Comparison of ENCODE assay signal across 15 mouse cellular contexts in genomic region chr1:156910948-156911347, GRCm38 (mm10). TPM values are rescaled to one million over a fixed set of nuclear protein-coding genes. Genes with fewer than 3 reads are reported as not detected.
A peak's percentile ranks its signal among the peaks of the same experiment; 100 is the strongest.
DNase-seq lines count a peak whose midpoint lies in the region; ATAC-seq and TF ChIP-seq lines count a peak whose summit lies in the region.
"Had no signal": no experiment of that assay in that cellular context is flagged by ENCODE, and none has a peak within 500 bp of the region (broad histone marks: within the 10 kb centered on the region; RNA-seq: fewer than 3 reads in every experiment).

No protein-coding gene starts in this region.

- no peak for TF ChIP-seq RAD21 in MEL (IDR thresholded peaks at IDR 0.05; ENCODE audit: low read depth, low read length)

- no peaks in the 10 kb centered on the region for H3K79me2 ChIP-seq in MEL (ENCODE audit: control insufficient read depth, insufficient read depth, low read length, poor library complexity)

- TF ChIP-seq POLR2A in MEL (IDR thresholded peaks at IDR 0.05; ENCODE audit: control insufficient read depth in 1 of 2, insufficient read depth in 1 of 2, low read depth in 1 of 2, low read length in 2 of 2, poor library complexity in 1 of 2), result no peak
- TF ChIP-seq POLR2A in cerebellum, adult 2 months (IDR thresholded peaks at IDR 0.05; ENCODE audit: borderline replicate concordance, insufficient read depth, low read length), result no peak

- WGBS in kidney, embryonic 16.5 days, result 56% methylated on average over 2 of the region's 2 CpGs
- WGBS in cerebellum, adult 2 months, result 58% methylated on average over 2 of the region's 2 CpGs

- DNase-seq in spleen, postnatal 36 days (ENCODE audit: low spot score in 2 of 2), result peak; percentile 45 to 50
- no peak for DNase-seq in spleen, postnatal 10 days (ENCODE audit: low spot score in 2 of 2)
- peak; percentile 22 for DNase-seq in MEL (ENCODE audit: low read depth, low spot score)
- no peak for DNase-seq in cerebellum, adult 2 months
- no peak for DNase-seq in gastrocnemius, postnatal 10 days
- DNase-seq in embryo, embryonic 10.5 days (ENCODE audit: low spot score), result no peak
- DNase-seq: adrenal gland, postnatal 36 days; cerebellum, postnatal 10 days; heart, postnatal 14 days; lung, embryonic 14.5 days had no signal

- no peaks in the 10 kb centered on the region; a peak in 1 of 4 replicates for H3K4me1 ChIP-seq in MEL (ENCODE audit: control insufficient read depth in 1 of 2, insufficient read depth in 2 of 2, low read length in 2 of 2)
- H3K4me1 ChIP-seq in kidney, embryonic 16.5 days (ENCODE audit: insufficient read depth, low read length), result no peaks in the 10 kb centered on the region
- H3K4me1 ChIP-seq in cerebellum, adult 2 months (ENCODE audit: control insufficient read depth, insufficient read depth, low read length), result no peaks in the 10 kb centered on the region
- H3K4me1 ChIP-seq: neural tube, embryonic 13.5 days; stomach, embryonic 15.5 days had no signal

- H3K9me3 ChIP-seq in MEL (replicated peaks; ENCODE audit: insufficient read depth, low read length), result no peaks in the 10 kb centered on the region
- H3K9me3 ChIP-seq in kidney, embryonic 16.5 days (ENCODE audit: low read length), result no peaks in the 10 kb centered on the region
- H3K9me3 ChIP-seq: neural tube, embryonic 13.5 days; stomach, embryonic 15.5 days had no signal

- H3K27me3 ChIP-seq in MEL (ENCODE audit: control insufficient read depth in 1 of 2, insufficient read depth in 2 of 2, low read length in 2 of 2), result no peaks in the 10 kb centered on the region
- no peaks in the 10 kb centered on the region for H3K27me3 ChIP-seq in kidney, embryonic 16.5 days (ENCODE audit: insufficient read depth, low read length)
- no peaks in the 10 kb centered on the region for H3K27me3 ChIP-seq in cerebellum, adult 2 months (ENCODE audit: control insufficient read depth, insufficient read depth, low read length)
- H3K27me3 ChIP-seq: neural tube, embryonic 13.5 days; stomach, embryonic 15.5 days had no signal

- no peak overlapping the region for H3K27ac ChIP-seq in MEL (ENCODE audit: control insufficient read depth, low read depth, low read length)
- no peak overlapping the region for H3K27ac ChIP-seq in kidney, embryonic 16.5 days (ENCODE audit: low read length)
- H3K27ac ChIP-seq in cerebellum, adult 2 months (ENCODE audit: insufficient read depth, low read length), result no peak overlapping the region
- H3K27ac ChIP-seq: neural tube, embryonic 13.5 days; stomach, embryonic 15.5 days had no signal

- no peak overlapping the region for H3K4me3 ChIP-seq in MEL (ENCODE audit: control insufficient read depth in 1 of 2, insufficient read depth in 1 of 2, low read depth in 2 of 2, low read length in 2 of 2)
- H3K4me3 ChIP-seq in kidney, embryonic 16.5 days (ENCODE audit: low read length), result no peak overlapping the region
- no peak overlapping the region for H3K4me3 ChIP-seq in cerebellum, adult 2 months (replicated peaks; ENCODE audit: insufficient read depth, low read depth, low read length)
- H3K4me3 ChIP-seq: neural tube, embryonic 13.5 days; stomach, embryonic 15.5 days had no signal

- TF ChIP-seq CTCF in MEL (IDR thresholded peaks at IDR 0.05 in 2 of 3, conservative IDR thresholded peaks at IDR 0.05 in 1 of 3; ENCODE audit: control insufficient read depth in 1 of 3, insufficient read depth in 1 of 3, low read depth in 2 of 3, low read length in 3 of 3, poor library complexity in 1 of 3, severe bottlenecking in 1 of 3), result no peak
- no peak for TF ChIP-seq CTCF in cerebellum, adult 2 months (IDR thresholded peaks at IDR 0.05; ENCODE audit: borderline replicate concordance, insufficient read depth, low read depth, low read length)

- no peaks in the 10 kb centered on the region for H3K36me3 ChIP-seq in MEL (ENCODE audit: control insufficient read depth in 1 of 2, insufficient read depth in 2 of 2, low read length in 2 of 2)
- H3K36me3 ChIP-seq in kidney, embryonic 16.5 days (ENCODE audit: insufficient read depth, low read length), result 0 out of 2 replicates have a peak, but pooled peaks cover 7% of the 10 kb centered on the region
- H3K36me3 ChIP-seq: stomach, embryonic 15.5 days had no signal

- no peak overlapping the region for H3K9ac ChIP-seq in MEL (ENCODE audit: control insufficient read depth, low read depth, low read length, poor library complexity, severe bottlenecking)
- no peak overlapping the region for H3K9ac ChIP-seq in kidney, embryonic 16.5 days (replicated peaks; ENCODE audit: low read length)
- H3K9ac ChIP-seq: lung, embryonic 14.5 days; neural tube, embryonic 13.5 days; stomach, embryonic 15.5 days had no signal

- no peak for TF ChIP-seq EP300 in MEL (IDR thresholded peaks at IDR 0.05; ENCODE audit: low read depth in 1 of 2, low read length in 2 of 2)

- peak; percentile 71; the same call in 1 of the 2 replicates for ATAC-seq in kidney, embryonic 16.5 days (ENCODE audit: low FRiP score, low TSS enrichment)
- ATAC-seq: forebrain, embryonic 14.5 days; midbrain, embryonic 16.5 days had no signal

- no peak overlapping the region for H3K4me2 ChIP-seq in kidney, embryonic 16.5 days (replicated peaks; ENCODE audit: low read depth, low read length)
- H3K4me2 ChIP-seq: lung, embryonic 14.5 days; neural tube, embryonic 13.5 days; stomach, embryonic 15.5 days had no signal

TF ChIP-seq in MEL, 35 proteins besides CTCF, POLR2A, EP300 and RAD21:
- no peak for TF ChIP-seq CHD2 (IDR thresholded peaks at IDR 0.05; ENCODE audit: low read length)
TF ChIP-seq in MEL: peak in this region for 0.

RNA-seq across cellular contexts. Expression of gene Ralgps2, which starts 28.5 kb away (rescaled TPM):
- total RNA-seq in MEL (2012; rRNA removed), result 7.8 and 12.7 TPM in 2 replicates
- 10 to 100 TPM in 1 of 2 experiments, not detected in 1; 16.4 TPM for polyA plus RNA-seq in MEL (2012; ENCODE audit: insufficient read depth in 1 of 2, insufficient read length in 2 of 2, low read depth in 1 of 2, low replicate concordance in 2 of 2, missing spikeins in 1 of 2)
- 59.0 and 59.3 TPM in 2 replicates for polyA plus RNA-seq in kidney, embryonic 16.5 days (2015; fragmentation: Nextera tagmentation; extraction: Ambion mirVana)
- polyA plus RNA-seq in cerebellum, adult 2 months (2012; rRNA removed), result 19.9 and 20.3 TPM in 2 replicates
- total RNA-seq in gastrocnemius, postnatal 10 days (2021), result 10 to 100 TPM in 1 of 2 experiments, 1 to 10 TPM in 1; 8.4 to 17.6 TPM

Comparison
In these comparisons a context has a peak if more than half of its experiments do, and no peak if none do; other contexts are left out.
1. DNase-seq: peak in spleen, postnatal 36 days (2 of 2) and MEL (single experiment); none in spleen, postnatal 10 days (0 of 2), cerebellum, adult 2 months (0 of 2), gastrocnemius, postnatal 10 days (single experiment) and embryo, embryonic 10.5 days (single experiment).